Mouse (Mus musculus): ENCODE measurements around the gene Dlg2. TPM values are rescaled to one million over a fixed set of nuclear protein-coding genes. Genes with fewer than 3 reads are reported as not detected.

Gene Dlg2
- polyA plus RNA-seq, 1 experiment from 2014 or later, result 1.3 TPM

- no peaks in the 10 kb centered on the region for H3K9me3 ChIP-seq
- no peak overlapping the region for H3K27ac ChIP-seq (replicated peaks)
- DNase-seq (ENCODE audit: low spot score), result no peak
- no peak overlapping the region for H3K4me3 ChIP-seq
- no peaks in the 10 kb centered on the region for H3K36me3 ChIP-seq (replicated peaks)
- no peaks in the 10 kb centered on the region for H3K4me1 ChIP-seq
- WGBS, result 86% methylated on average over 5 of the region's 5 CpGs
- no peaks in the 10 kb centered on the region for H3K27me3 ChIP-seq (replicated peaks; ENCODE audit: low read depth, poor library complexity, severe bottlenecking)
Measured at GRCm38 (mm10) chr7:90940726-90941125, 464.3 kb downstream of the Dlg2 start.

- H3K36me3 ChIP-seq (replicated peaks), result no peaks in the 10 kb centered on the region
- DNase-seq (ENCODE audit: low spot score), result no peak
- H3K27me3 ChIP-seq (replicated peaks; ENCODE audit: low read depth, poor library complexity, severe bottlenecking), result no peaks in the 10 kb centered on the region
- WGBS, result 84% methylated on average over 8 of the region's 8 CpGs
- H3K4me1 ChIP-seq, result no peaks in the 10 kb centered on the region
- no peak overlapping the region for H3K27ac ChIP-seq (replicated peaks)
- no peaks in the 10 kb centered on the region for H3K9me3 ChIP-seq
- H3K4me3 ChIP-seq, result no peak overlapping the region
Measured at GRCm38 (mm10) chr7:90947073-90947472, 470.6 kb downstream of the Dlg2 start.

GRCm38 (mm10) chr7:90949212-90949611 lies 472.7 kb downstream of the Dlg2 start:
- Histone ChIP-seq H3K4me3 (no peak overlapping the region), H3K27ac (replicated peaks) (no peak overlapping the region), H3K4me1 (no peaks in the 10 kb centered on the region), H3K36me3 (replicated peaks) (no peaks in the 10 kb centered on the region), H3K27me3 (replicated peaks; ENCODE audit: low read depth, poor library complexity, severe bottlenecking) (no peaks in the 10 kb centered on the region), H3K9me3 (no peaks in the 10 kb centered on the region)
- 91% methylated on average over 5 of the region's 5 CpGs for WGBS
- no peak for DNase-seq (ENCODE audit: low spot score)

- Histone ChIP-seq H3K36me3 (replicated peaks) (no peaks in the 10 kb centered on the region), H3K4me1 (no peaks in the 10 kb centered on the region), H3K27me3 (replicated peaks; ENCODE audit: low read depth, poor library complexity, severe bottlenecking) (no peaks in the 10 kb centered on the region), H3K9me3 (no peaks in the 10 kb centered on the region), H3K4me3 (no peak overlapping the region), H3K27ac (replicated peaks) (no peak overlapping the region)
- DNase-seq (ENCODE audit: low spot score), result no peak
Measured at GRCm38 (mm10) chr7:90977241-90977640, 500.8 kb downstream of the Dlg2 start.

- Histone ChIP-seq H3K36me3 (replicated peaks) (no peaks in the 10 kb centered on the region), H3K4me1 (no peaks in the 10 kb centered on the region)
- DNase-seq (ENCODE audit: low spot score), result no peak
Measured at GRCm38 (mm10) chr7:90982069-90982468, 505.6 kb downstream of the Dlg2 start.

GRCm38 (mm10) chr7:91010655-91011054 lies 534.2 kb downstream of the Dlg2 start:
- H3K4me1 ChIP-seq, result no peaks in the 10 kb centered on the region
- no peak overlapping the region for H3K27ac ChIP-seq (replicated peaks)
- no peak for DNase-seq (ENCODE audit: low spot score)
- WGBS, result 72% methylated on average over 2 of the region's 2 CpGs
- no peaks in the 10 kb centered on the region for H3K36me3 ChIP-seq (replicated peaks)
- H3K9me3 ChIP-seq, result no peaks in the 10 kb centered on the region
- no peaks in the 10 kb centered on the region for H3K27me3 ChIP-seq (replicated peaks; ENCODE audit: low read depth, poor library complexity, severe bottlenecking)
- H3K4me3 ChIP-seq, result no peak overlapping the region

More at GRCm38 (mm10) chr7:90982069-90982468, 505.6 kb downstream of the Dlg2 start:
- Histone ChIP-seq H3K4me3 (no peak overlapping the region), H3K27ac (replicated peaks) (no peak overlapping the region), H3K9me3 (no peaks in the 10 kb centered on the region), H3K27me3 (replicated peaks; ENCODE audit: low read depth, poor library complexity, severe bottlenecking) (no peaks in the 10 kb centered on the region)

GRCm38 (mm10) chr7:91044998-91045741 lies 568.7 kb downstream of the Dlg2 start:
- no peaks in the 10 kb centered on the region for H3K9me3 ChIP-seq
- H3K4me3 ChIP-seq, result no peak overlapping the region
- 85% methylated on average over 4 of the region's 4 CpGs for WGBS
- no peaks in the 10 kb centered on the region for H3K4me1 ChIP-seq
- no peaks in the 10 kb centered on the region for H3K27me3 ChIP-seq (replicated peaks; ENCODE audit: low read depth, poor library complexity, severe bottlenecking)
- DNase-seq (ENCODE audit: low spot score), result no peak
- H3K36me3 ChIP-seq (replicated peaks), result no peaks in the 10 kb centered on the region
- H3K27ac ChIP-seq (replicated peaks), result no peak overlapping the region

GRCm38 (mm10) chr7:91045742-91046098 lies 569.2 kb downstream of the Dlg2 start:
- no peak for DNase-seq (ENCODE audit: low spot score)
- 81% methylated on average over 1 of the region's 1 CpGs for WGBS
- Histone ChIP-seq H3K36me3 (replicated peaks) (no peaks in the 10 kb centered on the region), H3K27ac (replicated peaks) (no peak overlapping the region), H3K9me3 (no peaks in the 10 kb centered on the region), H3K4me3 (no peak overlapping the region), H3K27me3 (replicated peaks; ENCODE audit: low read depth, poor library complexity, severe bottlenecking) (no peaks in the 10 kb centered on the region), H3K4me1 (no peaks in the 10 kb centered on the region)

GRCm38 (mm10) chr7:91063297-91064040 lies 587.0 kb downstream of the Dlg2 start:
- H3K27ac ChIP-seq (replicated peaks), result no peak overlapping the region
- no peak overlapping the region for H3K4me3 ChIP-seq
- no peaks in the 10 kb centered on the region for H3K4me1 ChIP-seq
- H3K9me3 ChIP-seq, result no peaks in the 10 kb centered on the region
- no peak for DNase-seq (ENCODE audit: low spot score)
- 74% methylated on average over 12 of the region's 12 CpGs for WGBS
- no peaks in the 10 kb centered on the region for H3K27me3 ChIP-seq (replicated peaks; ENCODE audit: low read depth, poor library complexity, severe bottlenecking)
- H3K36me3 ChIP-seq (replicated peaks), result no peaks in the 10 kb centered on the region

- WGBS, result 67% methylated on average over 9 of the region's 9 CpGs
- no peak overlapping the region for H3K4me3 ChIP-seq
- H3K27me3 ChIP-seq (replicated peaks; ENCODE audit: low read depth, poor library complexity, severe bottlenecking), result no peaks in the 10 kb centered on the region
- no peaks in the 10 kb centered on the region for H3K36me3 ChIP-seq (replicated peaks)
- H3K4me1 ChIP-seq, result no peaks in the 10 kb centered on the region
- no peak overlapping the region for H3K27ac ChIP-seq (replicated peaks)
- no peak for DNase-seq (ENCODE audit: low spot score)
- H3K9me3 ChIP-seq, result no peaks in the 10 kb centered on the region
Measured at GRCm38 (mm10) chr7:91071751-91072707, 595.6 kb downstream of the Dlg2 start.

- H3K27me3 ChIP-seq (replicated peaks; ENCODE audit: low read depth, poor library complexity, severe bottlenecking), result peaks cover 19% of the 10 kb centered on the region
- H3K4me1 ChIP-seq, result peaks cover 5% of the 10 kb centered on the region
- H3K4me3 ChIP-seq, result no peak overlapping the region
- H3K27ac ChIP-seq (replicated peaks), result no peak overlapping the region
- WGBS, result 79% methylated on average over 2 of the region's 2 CpGs
- H3K36me3 ChIP-seq (replicated peaks), result no peaks in the 10 kb centered on the region
- H3K9me3 ChIP-seq, result no peaks in the 10 kb centered on the region
- no peak for DNase-seq (ENCODE audit: low spot score)
Measured at GRCm38 (mm10) chr7:91086071-91086470, 609.6 kb downstream of the Dlg2 start.

GRCm38 (mm10) chr7:91089211-91089930 lies 612.9 kb downstream of the Dlg2 start:
- Histone ChIP-seq H3K36me3 (replicated peaks) (no peaks in the 10 kb centered on the region), H3K4me3 (no peak overlapping the region), H3K9me3 (no peaks in the 10 kb centered on the region), H3K27me3 (replicated peaks; ENCODE audit: low read depth, poor library complexity, severe bottlenecking) (peaks cover 29% of the 10 kb centered on the region), H3K27ac (replicated peaks) (no peak overlapping the region), H3K4me1 (peaks cover 12% of the 10 kb centered on the region)
- 37% methylated on average over 6 of the region's 6 CpGs for WGBS
- no peak for DNase-seq (ENCODE audit: low spot score)

All from embryonic facial prominence, embryonic 10.5 days (tissue).